Mouse (Mus musculus) brain, embryonic 14.5 days (tissue): ENCODE measurements around the gene Hnrnpdl. TPM values are rescaled to one million over a fixed set of nuclear protein-coding genes. Genes with fewer than 3 reads are reported as not detected.

ENCODE experiments used
- DNase-seq: peaks from one replicate; pipeline ENCODE4 v3.0.0-alpha.2; 2011; ENCODE audit warnings: low read depth
- CTCF ChIP-seq: fragments of 200-500 bp; IDR thresholded peaks from 2 replicates; pipeline ENCODE4 v1.5.1; 2012; ENCODE audit warnings: inconsistent platforms, mild to moderate bottlenecking, moderate library complexity, borderline replicate concordance; ENCODE audit not compliant: insufficient read depth, insufficient read length; ENCODE audit errors: extremely low read depth
- POLR2A ChIP-seq: fragments of 200-500 bp; IDR thresholded peaks from 2 replicates; pipeline ENCODE4 v1.6.1; 2012; ENCODE audit warnings: mild to moderate bottlenecking, inconsistent platforms, borderline replicate concordance; ENCODE audit not compliant: poor library complexity, insufficient read depth, insufficient read length, severe bottlenecking; ENCODE audit errors: extremely low read depth
- polyA plus RNA-seq: library from polyadenylated mRNA; depleted of rRNA; stranded (reverse); fragments of >200 nt; gene quantifications from 2 replicates; pipeline ENCODE4 v1.2.3, GENCODE M21; 2012

Gene Hnrnpdl
- polyA plus RNA-seq, 1 experiment: 454 TPM

GRCm38 (mm10) chr5:100044030-100044429, 4.6 kb upstream of the Hnrnpdl start:
- TF ChIP-seq CTCF: no peak

DNA sequence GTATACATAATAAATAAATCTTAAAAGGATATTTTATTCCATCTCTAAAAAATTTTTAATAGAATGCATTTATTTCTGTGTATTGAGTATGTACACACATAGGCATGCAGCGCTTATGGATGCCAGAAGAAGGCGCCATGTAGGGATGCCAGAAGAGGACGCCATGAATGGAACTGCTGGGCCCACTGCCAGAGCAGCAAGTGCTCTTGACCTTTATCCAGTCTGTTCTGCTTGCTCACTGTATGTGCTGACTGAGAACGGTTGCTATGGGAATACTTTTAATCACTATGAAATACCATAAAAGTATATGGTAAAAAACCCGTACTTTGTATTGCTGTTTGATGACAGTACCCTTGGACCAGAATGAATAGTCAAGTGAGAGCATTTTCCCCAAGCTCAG, 3.9 kb upstream of the Hnrnpdl start:
- TF ChIP-seq CTCF (no peak), POLR2A (no peak)
- peak; percentile 80 for DNase-seq

More at GRCm38 (mm10) chr5:100044030-100044429, 4.6 kb upstream of the Hnrnpdl start:
- no peak for DNase-seq

DNA sequence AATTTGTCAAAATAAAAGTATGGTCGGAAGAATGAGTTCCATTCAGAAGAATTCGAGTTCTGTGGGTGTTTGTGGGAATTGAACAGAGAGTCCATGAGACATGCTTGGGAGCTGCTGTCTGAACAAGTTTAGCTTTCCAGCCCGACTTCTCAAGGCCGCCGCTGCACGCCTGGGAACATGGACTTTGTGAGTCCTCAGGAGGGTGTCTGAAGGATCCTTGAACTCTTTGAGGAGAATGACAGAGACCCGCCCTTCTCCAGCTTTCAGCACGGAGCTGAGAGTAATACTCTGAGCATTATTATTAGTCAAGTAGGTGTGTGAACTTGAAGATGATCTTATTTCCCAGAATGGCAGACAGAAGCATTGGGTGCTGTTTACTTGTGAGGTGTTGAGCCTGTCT, 3.0 kb upstream of the Hnrnpdl start:
- no peak for DNase-seq
- TF ChIP-seq POLR2A (no peak), CTCF (no peak)

DNA sequence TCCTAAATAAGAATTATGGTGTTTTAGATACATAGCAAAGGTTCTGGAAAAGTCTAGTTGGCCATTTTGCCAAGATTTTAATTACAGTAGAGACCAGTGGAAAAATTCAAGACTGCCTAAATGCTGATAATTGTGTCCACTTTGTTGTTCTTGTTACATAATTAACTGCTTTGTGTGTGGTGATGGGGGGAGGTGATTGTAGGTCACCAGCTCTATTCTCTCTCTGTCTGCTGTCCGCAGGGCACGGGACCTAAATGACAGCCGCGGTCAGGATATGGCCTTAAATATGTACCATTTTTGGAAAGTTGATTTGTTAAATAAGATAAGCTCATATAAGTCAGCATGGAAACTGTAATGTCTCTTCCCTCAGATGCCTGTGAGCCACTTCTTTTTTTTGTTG, 1.8 kb upstream of the Hnrnpdl start:
- TF ChIP-seq POLR2A: no peak
- no peak for TF ChIP-seq CTCF
- DNase-seq: no peak

- no peak for TF ChIP-seq POLR2A
- no peak for DNase-seq
Measured at GRCm38 (mm10) chr5:100040281-100040784, 869 bp upstream of the Hnrnpdl start.

GRCm38 (mm10) chr5:100038714-100039601, 506 bp downstream of the Hnrnpdl start:
- peak; percentile 57; the same call in 1 of the 2 replicates for TF ChIP-seq POLR2A
- peak; percentile 96 for TF ChIP-seq CTCF
- peak; percentile 97 for DNase-seq

DNA sequence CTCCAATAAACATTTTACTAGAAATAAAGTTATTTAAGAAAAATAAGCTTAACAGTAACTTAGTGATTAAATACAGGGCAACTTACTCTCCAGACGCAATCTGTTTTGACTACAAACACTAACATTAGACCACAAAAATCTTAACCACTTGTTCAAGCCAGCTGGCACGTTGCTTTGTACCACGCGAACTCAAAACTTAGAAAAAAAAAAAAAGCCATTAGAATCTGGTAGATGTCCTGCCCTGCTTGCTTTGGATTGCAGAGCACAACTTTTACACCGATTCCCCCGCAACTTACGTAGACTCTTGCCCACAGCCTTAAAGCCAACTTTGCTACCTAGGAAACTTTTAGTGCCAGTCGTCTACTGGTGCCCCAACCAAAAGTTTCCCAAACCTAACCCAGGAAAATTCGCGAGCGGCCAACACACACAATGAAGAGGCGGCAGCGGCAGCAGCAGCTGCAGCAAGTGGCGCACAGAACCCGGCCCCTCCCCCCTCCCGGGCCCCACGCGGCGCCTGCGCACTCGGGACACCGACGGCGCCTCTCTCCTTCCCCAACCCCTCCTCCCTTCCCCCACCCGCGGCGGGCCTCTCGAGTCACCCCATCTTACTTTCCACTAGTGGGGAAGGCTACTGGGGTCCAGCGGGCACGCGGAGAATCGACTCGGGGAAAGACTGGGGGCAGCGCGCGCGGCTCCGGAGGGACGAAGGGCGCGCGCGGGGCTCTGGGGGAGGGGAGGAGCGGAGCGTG, 1.3 kb downstream of the Hnrnpdl start:
- no peak for TF ChIP-seq POLR2A
- 0 out of 2 replicates have a peak, but pooled peaks have one; percentile 0 for TF ChIP-seq CTCF
- DNase-seq: peak; percentile 94

- DNase-seq: no peak
- no peak for TF ChIP-seq POLR2A
- no peak for TF ChIP-seq CTCF
Measured at GRCm38 (mm10) chr5:100036681-100037080, 2.8 kb downstream of the Hnrnpdl start.

- no peak for DNase-seq
- TF ChIP-seq CTCF: no peak
- TF ChIP-seq POLR2A: no peak
Measured at GRCm38 (mm10) chr5:100035950-100036349, 3.5 kb downstream of the Hnrnpdl start.

- no peak for DNase-seq
- TF ChIP-seq CTCF (no peak), POLR2A (no peak)
Measured at GRCm38 (mm10) chr5:100032646-100033045, 6.8 kb downstream of the Hnrnpdl start.

- TF ChIP-seq CTCF (0 out of 2 replicates have a peak, but pooled peaks have one; percentile 3), POLR2A (no peak)
- DNase-seq: no peak
Measured at GRCm38 (mm10) chr5:100032107-100032506, 7.4 kb downstream of the Hnrnpdl start.
